Mouse (Mus musculus) olfactory bulb, adult 2 months (tissue): Measurements from ENCODE around the gene Tldc1.

ENCODE experiments used
- CTCF ChIP-seq: fragments of 200-500 bp; IDR thresholded peaks from 2 replicates; pipeline ENCODE4 v1.5.1; 2012; ENCODE audit warnings: low read depth, mild to moderate bottlenecking, low read length, moderate library complexity; ENCODE audit not compliant: insufficient read depth
- POLR2A ChIP-seq: fragments of 200-500 bp; IDR thresholded peaks from 2 replicates; pipeline ENCODE4 v1.6.1; 2012; ENCODE audit warnings: mild to moderate bottlenecking, low read depth, low read length, moderate library complexity; ENCODE audit not compliant: insufficient read depth

DNA sequence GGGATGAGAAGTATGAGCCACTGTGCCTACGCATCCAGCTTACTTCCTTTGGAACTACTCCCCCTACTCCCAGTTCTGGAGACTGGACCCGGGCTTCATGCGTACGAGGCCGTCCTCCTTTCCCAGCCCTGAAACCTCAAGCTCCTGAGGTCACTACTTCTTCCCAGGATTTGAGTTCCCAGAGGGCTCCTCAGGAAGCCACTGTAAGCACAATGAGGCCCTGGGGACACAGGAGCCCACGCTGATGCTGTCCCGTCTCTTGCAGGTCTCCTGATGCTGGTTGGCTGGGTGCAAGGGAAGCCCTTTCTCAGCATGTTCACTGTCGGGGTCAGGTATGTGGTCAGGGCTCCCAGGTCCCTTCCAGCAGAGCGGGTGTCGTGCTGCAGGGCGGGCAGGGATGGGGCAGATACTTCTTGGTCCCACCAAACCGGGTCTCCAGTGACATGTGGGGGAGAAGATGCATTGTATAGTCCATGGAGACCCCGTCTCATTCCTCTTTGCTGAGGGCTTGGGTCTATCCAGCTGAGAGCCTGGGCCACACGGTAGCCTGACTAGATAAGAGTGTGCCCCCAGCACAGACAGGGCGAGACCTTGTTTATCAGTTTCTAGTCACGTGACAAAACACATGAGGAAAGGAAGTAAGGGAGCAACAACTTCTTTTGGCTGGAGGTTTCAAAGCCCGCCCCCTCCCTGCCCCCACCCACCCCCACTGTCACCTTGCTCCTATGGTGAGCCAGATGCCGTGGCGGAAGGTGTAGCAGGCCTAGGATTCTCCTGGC lies 39.9 kb downstream of the Tldc1 start:
- TF ChIP-seq POLR2A (no peak), CTCF (no peak)
